Mouse (Mus musculus) liver, adult 2 months (tissue): Measurements from ENCODE around the gene Smad1.

Experiments
- CTCF ChIP-seq: fragments of 200-500 bp; IDR thresholded peaks from 2 replicates; pipeline ENCODE4 v1.5.1; 2011; ENCODE audit warnings: low read depth, low read length, control low read depth
- POLR2A ChIP-seq: fragments of 200-500 bp; IDR thresholded peaks from 2 replicates; pipeline ENCODE4 v1.6.1; 2011; ENCODE audit warnings: low read length, control low read depth; ENCODE audit not compliant: insufficient read depth; ENCODE audit errors: extremely low read depth

DNA sequence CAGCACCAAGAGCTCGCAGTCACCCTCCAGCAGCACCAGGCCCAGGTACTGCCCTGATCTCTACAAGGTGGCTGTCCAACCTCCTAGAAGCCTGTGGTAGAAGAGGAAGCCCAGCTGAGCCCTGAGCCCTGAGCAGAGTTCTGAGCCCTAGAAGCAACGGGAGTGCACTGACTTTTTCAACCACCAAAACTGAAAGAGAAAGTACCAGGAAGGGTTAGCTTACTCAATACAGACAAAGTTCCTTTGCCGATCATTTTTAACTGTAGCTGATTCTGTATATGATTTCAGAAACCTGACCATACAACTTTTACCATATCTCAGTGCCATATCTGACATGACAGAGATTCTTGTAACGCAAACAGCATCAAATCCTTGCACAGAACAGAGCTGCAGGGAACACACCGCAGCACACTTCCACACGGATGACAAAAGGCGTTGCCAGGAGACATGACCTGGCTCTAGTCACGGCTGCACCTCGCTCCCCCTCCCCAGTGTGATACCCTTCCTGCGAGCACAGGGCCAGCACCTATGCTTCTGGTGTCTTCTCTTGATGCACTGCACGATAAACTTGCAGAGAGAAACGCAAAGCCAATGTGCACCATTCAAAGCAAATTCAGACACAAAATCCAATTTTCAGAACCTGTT, 28.6 kb downstream of the Smad1 start:
- TF ChIP-seq CTCF: no peak
- TF ChIP-seq POLR2A: no peak
